Mouse (Mus musculus) urinary bladder, postnatal 4 days (tissue): Measurements from ENCODE around the gene Gap43.
"Not testable (repeated sequence)": the region's sequence is repeated elsewhere in the genome, so short reads cannot be mapped to it uniquely, and the experiment has no call there.

Experiments used
- DNase-seq, 2 experiments: peaks; one replicate each; pipeline ENCODE4 v3.0.0; 2021 to 2022; ENCODE audit warnings: low spot score in 2 of 2

Gene Gap43

GRCm38 (mm10) chr16:42340021-42340768, at the start of gene Gap43:
Gene Gap43, minus strand, starts transcription at chr16:42340651.
- DNase-seq = no peak

GRCm38 (mm10) chr16:42381328-42381838, 40.9 kb upstream of the Gap43 start:
- no peak for DNase-seq

- no peak for DNase-seq
Observed at GRCm38 (mm10) chr16:42380641-42381040, 40.2 kb upstream of the Gap43 start.

GRCm38 (mm10) chr16:42370148-42370547, 29.7 kb upstream of the Gap43 start:
- no peak for DNase-seq

GRCm38 (mm10) chr16:42369346-42369745, 28.9 kb upstream of the Gap43 start:
- DNase-seq = no peak

GRCm38 (mm10) chr16:42360061-42360460, 19.6 kb upstream of the Gap43 start:
- no peak for DNase-seq

GRCm38 (mm10) chr16:42358058-42358457, 17.6 kb upstream of the Gap43 start:
- no peak for DNase-seq

- DNase-seq = no peak
Observed at GRCm38 (mm10) chr16:42350076-42350475, 9.6 kb upstream of the Gap43 start.

- not testable (repeated sequence) for DNase-seq
Observed at GRCm38 (mm10) chr16:42340865-42341264, 414 bp upstream of the Gap43 start.

- no peak for DNase-seq
Observed at GRCm38 (mm10) chr16:42339512-42339911, 939 bp downstream of the Gap43 start.

GRCm38 (mm10) chr16:42338987-42339386, 1.5 kb downstream of the Gap43 start:
- DNase-seq = no peak

- DNase-seq = no peak
Observed at GRCm38 (mm10) chr16:42338342-42338741, 2.1 kb downstream of the Gap43 start.

- no peak for DNase-seq
Observed at GRCm38 (mm10) chr16:42337663-42338062, 2.8 kb downstream of the Gap43 start.

GRCm38 (mm10) chr16:42336610-42337009, 3.8 kb downstream of the Gap43 start:
- no peak for DNase-seq

- DNase-seq = no peak
Observed at GRCm38 (mm10) chr16:42332321-42332720, 8.1 kb downstream of the Gap43 start.

GRCm38 (mm10) chr16:42326191-42326590, 14.3 kb downstream of the Gap43 start:
- DNase-seq = no peak

GRCm38 (mm10) chr16:42325536-42325935, 14.9 kb downstream of the Gap43 start:
- DNase-seq = no peak

GRCm38 (mm10) chr16:42319831-42320230, 20.6 kb downstream of the Gap43 start:
- no peak for DNase-seq

- no peak for DNase-seq
Observed at GRCm38 (mm10) chr16:42319365-42319764, 21.1 kb downstream of the Gap43 start.

GRCm38 (mm10) chr16:42312125-42312524, 28.3 kb downstream of the Gap43 start:
- DNase-seq = no peak

GRCm38 (mm10) chr16:42308761-42309160, 31.7 kb downstream of the Gap43 start:
- no peak for DNase-seq

GRCm38 (mm10) chr16:42305934-42306701, 34.3 kb downstream of the Gap43 start:
- DNase-seq = peak in 1 of 2 experiments; percentile 20

GRCm38 (mm10) chr16:42303461-42303860, 37.0 kb downstream of the Gap43 start:
- DNase-seq = no peak
